Mouse (Mus musculus) liver, adult 2 months (tissue): ENCODE data around the gene Prex1. TPM values are rescaled to one million over a fixed set of nuclear protein-coding genes. Genes with fewer than 3 reads are reported as not detected.

Source experiments
- DNase-seq: peaks from one replicate; pipeline ENCODE4 v3.0.0-alpha.2; 2011; ENCODE audit warnings: low read depth, low spot score; ENCODE audit errors: extremely low read depth
- H3K27ac ChIP-seq: fragments of 200-500 bp; replicated peaks from 2 replicates; pipeline ENCODE4 v1.5.1; 2012; ENCODE audit warnings: low read depth, mild to moderate bottlenecking, control low read depth, inconsistent platforms, low read length; ENCODE audit not compliant: insufficient read depth
- H3K27me3 ChIP-seq: fragments of 200-500 bp; 2 replicates; pipeline ENCODE4 v1.6.1; 2012; ENCODE audit warnings: mild to moderate bottlenecking, moderate library complexity, low read length, inconsistent platforms; ENCODE audit not compliant: control insufficient read depth, insufficient read depth
- H3K36me3 ChIP-seq: fragments of 200-500 bp; 2 replicates; pipeline ENCODE4 v1.6.1; 2012; ENCODE audit warnings: low read length, inconsistent platforms; ENCODE audit not compliant: control insufficient read depth, insufficient read depth
- H3K4me1 ChIP-seq: fragments of 200-500 bp; 2 replicates; pipeline ENCODE4 v1.6.1; 2011; ENCODE audit warnings: low read length; ENCODE audit not compliant: control insufficient read depth, insufficient read depth
- H3K4me3 ChIP-seq: fragments of 200-500 bp; 2 replicates; pipeline ENCODE4 v1.5.1; 2011; ENCODE audit warnings: low read depth, mild to moderate bottlenecking, control low read depth, low read length, moderate library complexity; ENCODE audit not compliant: insufficient read depth
- H3K79me2 ChIP-seq: fragments of 200-500 bp; 2 replicates; pipeline ENCODE4 v1.6.1; 2012; ENCODE audit warnings: inconsistent platforms, mild to moderate bottlenecking, low read length, moderate library complexity; ENCODE audit not compliant: control insufficient read depth, insufficient read depth
- H3K9ac ChIP-seq: fragments of 200-500 bp; 2 replicates; pipeline ENCODE4 v1.6.1; 2012; ENCODE audit warnings: low read depth, mild to moderate bottlenecking, control low read depth, inconsistent platforms, low read length
- CTCF ChIP-seq: fragments of 200-500 bp; IDR thresholded peaks from 2 replicates; pipeline ENCODE4 v1.5.1; 2011; ENCODE audit warnings: low read depth, low read length, control low read depth
- POLR2A ChIP-seq: fragments of 200-500 bp; IDR thresholded peaks from 2 replicates; pipeline ENCODE4 v1.6.1; 2011; ENCODE audit warnings: low read length, control low read depth; ENCODE audit not compliant: insufficient read depth; ENCODE audit errors: extremely low read depth
- WGBS: fragments of 180-500 bp; shearing (Covaris S2); methylation state at CpG from one replicate; pipeline ENCODE4 v1.1.7; 2018; 5-methylcytosine and 5-hydroxymethylcytosine counted together
- polyA plus RNA-seq: library from polyadenylated mRNA; depleted of rRNA; stranded (reverse); fragments of >200 nt; gene quantifications from 2 replicates; pipeline ENCODE4 v1.2.3, GENCODE M21; 2012
- total RNA-seq: library from RNA; depleted of rRNA; stranded (reverse); fragments of >200 nt; gene quantifications from 2 replicates; pipeline ENCODE4 v1.2.3, GENCODE M21; 2014

The Prex1 gene
- total and polyA plus RNA-seq, 2 experiments: 2.0 to 5.6 TPM

DNA sequence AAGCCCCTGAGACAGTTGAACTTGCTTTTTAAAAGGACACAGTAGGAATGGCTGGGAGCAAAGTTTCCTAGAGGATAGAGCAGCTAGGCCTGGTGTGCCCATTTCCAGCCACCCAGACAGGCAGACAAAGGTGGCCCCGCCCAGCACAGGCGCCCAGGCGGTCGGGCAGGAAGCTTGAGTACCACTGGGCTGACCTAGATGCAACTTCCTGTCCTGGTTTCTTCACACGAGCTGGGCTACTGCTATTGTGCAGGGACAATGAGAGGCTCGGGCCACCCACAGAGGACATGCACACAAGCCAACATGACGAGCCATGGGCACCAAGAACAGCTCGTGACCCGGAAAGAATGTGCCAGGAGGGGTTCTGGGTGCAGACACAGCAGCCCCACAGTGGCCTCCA is 63.2 kb downstream of the Prex1 start:
- no peak overlapping the region for H3K9ac ChIP-seq
- no peak for DNase-seq
- TF ChIP-seq POLR2A (no peak), CTCF (no peak)
- no peak overlapping the region for H3K27ac ChIP-seq
- no peaks in the 10 kb centered on the region for H3K27me3 ChIP-seq
- no peak overlapping the region for H3K4me3 ChIP-seq
- no peaks in the 10 kb centered on the region for H3K36me3 ChIP-seq
- no peaks in the 10 kb centered on the region for H3K79me2 ChIP-seq
- no peaks in the 10 kb centered on the region; the same call in 1 of the 2 replicates for H3K4me1 ChIP-seq
- 69% methylated on average over 9 of the region's 9 CpGs for whole genome bisulfite sequencing

DNA sequence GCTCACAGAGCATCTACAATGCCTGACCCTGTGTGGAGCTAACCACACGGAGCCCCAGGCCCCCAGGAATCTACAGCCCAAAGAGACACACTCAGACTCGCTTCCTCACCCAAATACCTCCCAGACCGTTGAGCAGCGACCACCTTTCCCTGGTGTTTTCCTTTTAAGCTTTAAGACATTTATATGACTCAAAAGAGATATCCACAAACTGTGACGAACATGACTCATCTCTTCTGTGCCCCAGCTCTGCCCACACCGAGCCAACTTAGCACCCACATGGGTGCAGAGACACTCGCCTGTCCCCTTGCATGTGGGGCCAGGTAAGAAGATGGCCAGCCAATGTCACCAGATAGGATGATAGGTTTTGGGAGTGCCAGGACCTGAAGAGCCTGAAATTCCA is 66.4 kb downstream of the Prex1 start:
- Histone ChIP-seq H3K27ac (no peak overlapping the region), H3K4me1 (no peaks in the 10 kb centered on the region; the same call in 1 of the 2 replicates), H3K27me3 (no peaks in the 10 kb centered on the region), H3K9ac (no peak overlapping the region), H3K79me2 (no peaks in the 10 kb centered on the region), H3K36me3 (no peaks in the 10 kb centered on the region), H3K4me3 (no peak overlapping the region)
- no peak for DNase-seq
- 78% methylated on average over 7 of the region's 7 CpGs for WGBS
- TF ChIP-seq POLR2A: no peak

DNA sequence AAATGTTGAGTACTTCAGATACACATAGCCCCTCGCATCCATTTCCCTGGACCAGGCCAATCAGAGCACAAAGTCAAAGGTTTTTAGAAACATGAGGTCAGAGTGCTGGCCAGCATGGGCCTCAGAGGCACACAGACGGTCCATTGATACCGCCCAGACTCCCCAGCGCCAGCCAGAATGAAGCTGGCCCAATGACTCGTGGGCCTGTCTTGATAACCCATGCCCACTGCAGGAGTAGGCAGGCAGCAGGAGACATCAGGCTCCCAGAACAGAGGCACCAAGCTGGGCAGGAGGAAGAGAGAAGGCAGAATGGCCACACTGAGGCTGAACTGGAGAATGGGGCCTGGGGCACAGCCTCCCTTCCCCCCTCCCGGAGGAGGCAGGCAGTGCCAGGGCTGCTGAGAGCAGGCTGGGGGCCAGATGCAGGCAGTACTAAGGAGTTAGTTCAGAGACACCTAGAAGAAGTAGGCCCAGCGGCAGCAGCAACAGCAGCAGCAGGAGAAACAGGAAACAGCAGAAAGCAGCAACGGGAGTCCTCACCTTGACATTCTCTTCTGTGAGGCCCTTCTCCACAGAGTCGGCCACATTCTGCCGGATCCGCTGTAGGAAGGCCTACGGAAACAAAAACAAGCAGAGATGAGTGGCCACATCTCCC is 67.1 kb downstream of the Prex1 start:
- DNase-seq: no peak
- WGBS: 75% methylated on average over 12 of the region's 12 CpGs
- Histone ChIP-seq H3K4me3 (no peak overlapping the region), H3K27me3 (no peaks in the 10 kb centered on the region), H3K4me1 (no peaks in the 10 kb centered on the region; the same call in 1 of the 2 replicates), H3K36me3 (no peaks in the 10 kb centered on the region), H3K79me2 (no peaks in the 10 kb centered on the region), H3K27ac (no peak overlapping the region), H3K9ac (no peak overlapping the region)
- TF ChIP-seq POLR2A (no peak), CTCF (no peak)

DNA sequence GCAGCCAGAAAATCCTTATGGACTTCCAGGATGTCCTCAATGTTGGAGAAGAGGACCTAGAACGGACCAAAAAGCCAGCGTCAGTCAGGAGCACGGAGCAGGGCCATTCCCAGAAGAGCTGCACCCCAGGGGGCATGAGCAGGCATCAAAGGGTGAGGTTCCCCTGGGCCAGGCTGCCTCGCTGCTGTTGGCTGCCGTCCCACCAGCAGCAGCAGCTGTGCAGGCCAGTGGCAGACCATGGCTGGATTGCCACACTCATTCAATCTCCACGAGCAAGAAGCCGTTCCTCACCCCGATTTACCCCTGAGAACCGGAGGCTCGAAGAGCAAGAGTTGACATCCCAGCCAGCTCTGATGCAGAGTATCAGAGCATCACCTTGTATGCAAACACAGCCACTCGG is 68.8 kb downstream of the Prex1 start:
- Histone ChIP-seq H3K36me3 (no peaks in the 10 kb centered on the region), H3K79me2 (no peaks in the 10 kb centered on the region), H3K27ac (no peak overlapping the region), H3K4me3 (no peak overlapping the region), H3K9ac (no peak overlapping the region), H3K27me3 (no peaks in the 10 kb centered on the region), H3K4me1 (no peaks in the 10 kb centered on the region)
- no peak for DNase-seq
- TF ChIP-seq CTCF: no peak
- no peak for TF ChIP-seq POLR2A
- 61% methylated on average over 11 of the region's 11 CpGs for WGBS

DNA sequence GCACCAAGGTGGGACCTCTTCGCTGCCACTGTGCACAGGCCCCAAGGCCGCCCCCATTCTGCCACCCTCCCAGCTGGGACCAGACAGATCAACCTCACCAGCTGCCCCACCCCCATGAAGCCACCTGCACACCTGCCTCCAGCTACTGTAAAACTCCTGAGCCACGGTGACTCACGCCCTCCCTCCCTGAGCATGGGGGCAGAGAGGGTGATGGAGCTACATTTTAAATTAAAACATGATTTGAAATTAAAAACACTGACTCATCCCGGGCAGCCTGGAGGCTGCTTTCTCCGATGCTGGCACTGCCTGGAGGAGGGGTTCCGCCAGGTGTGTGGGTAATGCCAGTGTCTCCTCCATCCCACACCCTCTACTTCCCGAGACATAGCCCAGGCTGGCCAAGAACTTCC is 71.0 kb downstream of the Prex1 start:
- H3K79me2 ChIP-seq: no peaks in the 10 kb centered on the region
- H3K27me3 ChIP-seq: no peaks in the 10 kb centered on the region
- WGBS: 95% methylated on average over 8 of the region's 8 CpGs
- TF ChIP-seq POLR2A (no peak), CTCF (no peak)
- no peak overlapping the region for H3K4me3 ChIP-seq
- H3K9ac ChIP-seq: no peak overlapping the region
- DNase-seq: no peak
- no peaks in the 10 kb centered on the region for H3K4me1 ChIP-seq
- no peak overlapping the region for H3K27ac ChIP-seq
- H3K36me3 ChIP-seq: no peaks in the 10 kb centered on the region

DNA sequence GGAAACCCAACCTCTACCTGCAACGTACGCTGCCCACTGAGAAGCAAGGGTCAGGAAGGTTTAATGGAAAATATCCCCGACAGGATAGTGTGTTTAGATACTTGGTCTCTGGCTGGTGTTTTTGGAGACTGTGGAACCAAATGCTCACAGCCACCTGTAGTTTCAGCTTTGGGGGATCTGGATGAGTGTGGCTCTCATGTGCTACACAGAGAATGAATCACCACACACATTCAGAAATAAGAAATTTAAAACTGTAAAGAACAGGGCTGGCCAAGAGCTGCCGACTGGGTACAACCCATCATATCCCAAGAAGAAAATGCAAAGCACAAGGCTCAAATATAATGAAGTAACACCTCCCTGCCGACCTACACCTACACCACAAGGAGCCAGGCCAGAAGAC is 73.9 kb downstream of the Prex1 start:
- Histone ChIP-seq H3K27ac (no peak overlapping the region), H3K36me3 (no peaks in the 10 kb centered on the region), H3K4me1 (no peaks in the 10 kb centered on the region), H3K4me3 (no peak overlapping the region), H3K79me2 (no peaks in the 10 kb centered on the region), H3K27me3 (no peaks in the 10 kb centered on the region), H3K9ac (no peak overlapping the region)
- TF ChIP-seq CTCF (no peak), POLR2A (no peak)
- WGBS: 97% methylated on average over 5 of the region's 5 CpGs
- DNase-seq: no peak
